Mouse (Mus musculus): ENCODE results near the gene Timm44.

Timm44 gene

GRCm38 (mm10) chr8:4237814-4238433 lies 37.8 kb downstream of the Timm44 start:
- peak; percentile 45 for DNase-seq (ENCODE audit: low spot score)

- no peak for DNase-seq (ENCODE audit: low spot score)
Measured at GRCm38 (mm10) chr8:4230612-4231351, 44.9 kb downstream of the Timm44 start.

DNA sequence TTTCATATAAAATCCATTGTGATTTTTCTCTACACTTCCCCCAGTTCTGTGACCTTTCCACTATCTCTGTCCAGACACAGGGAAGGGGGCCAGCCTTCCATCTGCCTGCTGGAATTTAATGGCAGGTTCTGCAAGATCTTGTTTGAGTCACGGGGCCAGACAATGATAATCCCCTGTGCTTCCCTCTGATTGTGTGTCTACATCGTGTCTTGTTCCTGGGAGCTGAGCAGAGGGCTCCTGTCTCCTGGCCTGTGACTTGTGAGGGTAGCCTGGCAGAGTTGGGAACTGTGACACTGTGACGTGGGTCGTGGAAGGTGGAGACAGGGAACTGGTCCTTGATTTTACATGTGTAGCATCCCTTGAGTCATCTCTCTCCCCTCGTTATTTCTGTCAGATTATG lies 45.9 kb downstream of the Timm44 start:
- DNase-seq (ENCODE audit: low spot score), result no peak

DNA sequence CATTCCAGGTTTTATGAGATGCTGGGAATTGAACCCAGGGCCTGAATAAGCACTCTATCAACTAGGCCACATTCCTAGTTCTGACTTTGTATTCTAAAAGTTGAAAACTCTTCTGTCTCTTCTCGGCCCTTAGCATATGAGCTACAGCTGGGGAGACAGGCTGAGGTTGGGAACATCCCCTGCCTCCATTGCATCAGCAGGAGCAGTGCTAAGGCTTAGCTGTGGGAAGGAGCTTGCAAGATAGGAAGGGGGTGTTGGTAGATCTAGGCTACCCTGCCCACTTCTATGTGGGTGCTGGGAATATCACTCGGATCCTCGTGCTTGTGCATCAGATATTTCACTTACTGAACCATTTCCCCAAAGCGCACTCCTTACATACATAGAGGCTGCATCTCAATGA lies 47.8 kb downstream of the Timm44 start:
- DNase-seq (ENCODE audit: low spot score), result no peak

- DNase-seq (ENCODE audit: low spot score), result no peak
Measured at GRCm38 (mm10) chr8:4226739-4227347, 48.9 kb downstream of the Timm44 start, which contains the start of gene Lrrc8e. TSS of gene Lrrc8e (plus strand) at chr8:4226827.

DNA sequence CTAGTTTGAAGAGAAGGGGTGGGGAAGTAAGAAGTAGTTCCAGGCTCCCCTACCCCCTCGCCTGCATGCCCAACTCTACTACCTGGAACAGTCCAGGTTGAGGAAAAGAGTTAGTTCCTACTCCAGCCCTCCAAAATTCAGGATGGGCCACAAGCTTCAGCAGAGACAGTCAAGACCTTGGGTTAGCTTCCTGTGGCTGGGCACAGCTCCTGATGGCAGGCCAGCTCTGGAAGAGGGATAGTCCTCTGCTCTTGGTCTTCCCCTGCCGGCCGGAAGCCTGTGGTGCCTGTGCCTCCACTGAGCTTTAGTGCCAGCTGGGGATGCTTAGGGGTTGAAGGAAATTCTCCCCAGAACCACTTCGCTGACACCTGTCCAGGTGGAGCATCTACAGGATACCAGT lies 49.4 kb downstream of the Timm44 start:
- no peak for DNase-seq (ENCODE audit: low spot score)

GRCm38 (mm10) chr8:4222059-4222458 lies 53.7 kb downstream of the Timm44 start:
- DNase-seq (ENCODE audit: low spot score), result no peak

DNA sequence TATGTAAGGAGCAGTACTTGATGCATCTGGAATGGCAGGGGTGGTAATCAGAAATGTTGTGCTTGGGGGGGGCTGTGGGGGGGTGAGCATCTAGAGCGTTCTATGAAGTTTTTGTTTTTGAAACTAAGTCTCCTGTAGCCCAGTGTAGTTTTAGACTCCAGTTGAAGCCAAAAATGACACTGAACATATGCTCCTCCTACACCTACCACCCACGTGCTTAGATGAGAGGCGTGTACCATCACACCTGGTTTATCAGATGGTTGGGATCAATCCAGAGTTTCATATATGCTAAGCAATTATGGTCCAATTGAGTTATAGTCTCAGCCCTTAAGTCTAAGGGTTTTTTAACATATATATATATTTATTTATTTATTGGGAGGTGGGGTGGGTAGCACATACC lies 56.1 kb downstream of the Timm44 start:
- no peak for DNase-seq (ENCODE audit: low spot score)

GRCm38 (mm10) chr8:4216791-4217621 lies 58.7 kb downstream of the Timm44 start, which contains the start of gene Prr36:
TSS of gene Prr36 (minus strand) at chr8:4217459.
- DNase-seq (ENCODE audit: low spot score), result no peak

DNA sequence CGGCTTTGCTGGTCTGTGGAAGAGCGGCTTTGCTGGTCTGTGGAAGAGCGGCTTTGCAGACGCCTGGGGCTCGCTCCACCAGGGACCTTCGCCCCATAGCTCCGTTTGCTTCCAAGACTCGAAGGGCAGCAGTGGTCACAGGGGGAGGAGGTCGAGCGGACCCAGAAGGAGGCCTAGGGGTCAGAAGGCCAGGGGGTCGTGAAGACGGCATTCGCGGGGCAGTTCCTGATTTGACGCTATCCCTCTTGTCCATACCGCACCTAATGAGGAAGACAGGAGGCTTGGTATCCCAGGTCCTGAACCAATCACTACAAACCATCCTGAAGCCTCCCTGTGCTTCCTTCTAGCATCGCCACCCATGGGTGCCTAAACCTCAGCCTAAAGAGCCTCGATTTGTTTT lies 59.4 kb downstream of the Timm44 start:
- no peak for DNase-seq (ENCODE audit: low spot score)

DNA sequence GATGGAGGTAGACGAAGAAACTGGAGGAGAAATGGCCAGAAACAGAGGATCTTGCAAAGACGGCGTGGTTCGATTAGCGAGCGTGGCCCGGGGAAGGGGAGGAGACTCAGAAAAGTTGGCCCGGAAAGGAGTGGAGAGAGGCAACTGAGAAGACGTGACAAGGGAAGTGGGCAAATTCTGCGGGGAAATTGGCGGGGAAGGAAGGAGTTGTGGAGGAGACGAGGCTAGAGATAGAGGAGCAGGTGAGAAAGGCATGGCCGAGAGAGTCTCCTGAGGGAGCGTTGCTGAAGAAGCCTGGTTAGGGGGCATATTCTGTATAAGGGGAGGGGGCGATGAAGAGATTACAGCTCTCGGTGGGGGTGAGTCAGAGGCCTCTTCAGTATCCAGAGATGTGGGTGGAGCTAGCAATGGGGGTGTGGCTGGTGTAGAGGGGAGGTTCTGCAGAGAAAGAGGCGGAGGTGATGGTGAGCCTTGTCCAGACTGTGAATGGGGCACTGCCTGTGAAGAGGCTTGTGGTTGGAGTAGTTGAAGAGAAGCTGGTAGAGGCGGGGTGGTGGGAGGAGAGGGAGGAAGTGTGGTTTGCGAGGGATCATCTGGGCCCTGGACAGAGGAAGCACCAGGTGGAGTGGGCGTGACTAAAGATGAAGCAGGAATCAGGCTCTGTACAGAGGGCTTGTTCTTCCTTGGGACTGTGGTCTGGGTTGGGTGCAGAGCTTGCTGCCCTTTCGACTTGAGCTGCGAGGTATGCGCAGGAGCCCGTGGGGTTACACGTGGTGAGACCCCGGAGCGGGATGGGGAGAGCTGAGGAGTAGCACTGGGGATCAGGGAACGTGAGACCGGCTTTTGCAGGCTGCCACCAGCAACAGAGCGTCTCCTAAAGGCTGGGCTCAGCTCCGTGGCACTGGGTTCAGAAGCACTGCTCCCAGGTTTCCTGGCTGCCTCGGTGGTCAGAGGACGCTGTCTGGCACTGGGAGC lies 61.4 kb downstream of the Timm44 start:
- peak; percentile 48 for DNase-seq (ENCODE audit: low spot score)

- DNase-seq (ENCODE audit: low spot score), result no peak
Measured at GRCm38 (mm10) chr8:4213210-4214005, 62.3 kb downstream of the Timm44 start.

GRCm38 (mm10) chr8:4212809-4213209 lies 62.9 kb downstream of the Timm44 start:
- no peak for DNase-seq (ENCODE audit: low spot score)

DNA sequence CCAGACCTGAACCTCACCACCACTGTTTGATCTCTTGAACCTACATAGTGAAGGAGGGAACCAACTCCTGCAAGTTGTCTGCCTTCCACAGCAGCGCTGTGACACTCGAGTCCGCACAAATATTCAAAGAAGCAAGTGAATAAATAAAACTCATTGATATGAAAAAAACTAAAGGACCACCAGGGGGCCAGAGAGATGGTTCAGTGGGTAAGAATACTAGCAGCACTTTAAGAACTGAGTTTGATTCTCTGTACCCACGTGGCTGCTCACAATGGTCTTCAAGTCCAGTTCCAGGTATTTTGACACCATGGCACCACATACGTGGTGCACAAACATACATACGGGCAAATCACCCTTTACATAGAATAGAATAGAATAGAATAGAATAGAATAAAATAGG lies 64.6 kb downstream of the Timm44 start:
- DNase-seq (ENCODE audit: low spot score), result no peak

Measured in c-Kit-positive CD71-positive TER-119-positive erythroid progenitor cells, embryonic 14.5 days (primary cell).